Mouse (Mus musculus): ENCODE results near the gene Plet1. TPM values are rescaled to one million over a fixed set of nuclear protein-coding genes. Genes with fewer than 3 reads are reported as not detected.

The Plet1 gene
- 0.15 and 0.23 TPM in 2 replicates for polyA plus RNA-seq (2016; fragmentation: Nextera tagmentation; extraction: Ambion mirVana)

- H3K4me1 ChIP-seq: peaks cover 31% of the 10 kb centered on the region
Observed at GRCm38 (mm10) chr9:50494311-50494710, at the start of gene Plet1. Gene Plet1, plus strand, starts transcription at chr9:50494525.

GRCm38 (mm10) chr9:50449048-50449447 is 45.3 kb upstream of the Plet1 start:
- Histone ChIP-seq H3K4me1 (peaks cover 27% of the 10 kb centered on the region), H3K4me3 (no peak overlapping the region), H3K4me2 (no peak overlapping the region), H3K27ac (no peak overlapping the region), H3K27me3 (replicated peaks) (no peaks in the 10 kb centered on the region), H3K9ac (no peak overlapping the region), H3K36me3 (no peaks in the 10 kb centered on the region), H3K9me3 (replicated peaks) (no peaks in the 10 kb centered on the region)
- 66% methylated on average over 13 of the region's 13 CpGs for WGBS (ENCODE audit: insufficient replicate concordance)
- no peak for ATAC-seq

More at GRCm38 (mm10) chr9:50494311-50494710, at the start of gene Plet1:
- 66% methylated on average over 6 of the region's 6 CpGs for WGBS (ENCODE audit: insufficient replicate concordance)
- no peak within 1 kb of the TSS for H3K9ac ChIP-seq
- no peak within 1 kb of the TSS for H3K27ac ChIP-seq
- H3K27me3 ChIP-seq (replicated peaks): no peaks in the 10 kb centered on the region
- H3K36me3 ChIP-seq: no peaks in the 10 kb centered on the region
- H3K4me3 ChIP-seq: no peak within 1 kb of the TSS
- no peak for ATAC-seq
- no peaks in the 10 kb centered on the region for H3K9me3 ChIP-seq (replicated peaks)
- no peak within 1 kb of the TSS for H3K4me2 ChIP-seq

DNA sequence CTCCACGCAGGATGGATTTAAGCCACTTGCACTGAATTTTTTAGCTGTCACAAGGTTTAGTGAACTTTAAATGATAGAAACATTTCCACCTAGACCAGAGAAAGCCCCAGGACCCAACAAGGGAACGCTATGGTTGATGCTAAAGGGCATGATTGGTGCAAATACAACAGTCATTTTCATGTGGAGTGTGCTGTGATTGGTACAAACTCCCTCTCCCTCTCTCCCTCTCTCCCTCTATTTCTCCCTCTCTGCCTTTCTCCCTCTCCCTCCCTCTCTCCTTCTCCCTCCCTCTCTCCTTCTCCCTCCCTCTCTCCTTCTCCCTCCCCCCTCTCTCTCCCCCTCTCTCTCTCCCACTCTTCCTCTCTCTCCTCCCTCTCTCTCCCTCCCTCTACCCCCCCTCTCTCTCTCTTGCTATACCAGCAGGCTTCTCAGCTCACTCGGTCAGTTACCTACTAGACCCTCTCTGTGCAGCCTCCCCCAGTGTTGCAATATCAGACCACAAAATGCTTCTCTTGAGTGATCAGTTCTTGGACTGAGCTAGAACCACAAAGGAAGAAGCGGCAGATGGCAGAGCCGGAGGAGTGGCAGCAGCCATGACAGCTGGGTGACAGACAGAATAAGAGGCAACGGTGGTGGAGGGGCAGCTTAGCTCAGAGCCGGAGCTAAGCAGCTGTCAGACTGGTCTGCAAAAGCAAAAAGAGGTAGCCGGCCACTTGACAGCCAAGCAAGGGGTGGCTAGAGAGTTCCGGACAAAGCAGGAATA is 42.7 kb upstream of the Plet1 start:
- Histone ChIP-seq H3K4me1 (peaks cover 27% of the 10 kb centered on the region), H3K9me3 (replicated peaks) (no peaks in the 10 kb centered on the region), H3K36me3 (no peaks in the 10 kb centered on the region), H3K4me3 (peak overlapping the region; percentile 6), H3K27ac (peak overlapping the region; percentile 56; the same call in 1 of the 2 replicates), H3K4me2 (peak overlapping the region; percentile 62), H3K9ac (peak overlapping the region; percentile 44; the same call in 1 of the 2 replicates), H3K27me3 (replicated peaks) (no peaks in the 10 kb centered on the region)
- ATAC-seq: peak; percentile 46
- WGBS (ENCODE audit: insufficient replicate concordance): 34% methylated on average over 9 of the region's 9 CpGs

GRCm38 (mm10) chr9:50452303-50452775 is 42.0 kb upstream of the Plet1 start:
- H3K36me3 ChIP-seq: no peaks in the 10 kb centered on the region
- H3K4me2 ChIP-seq: peak overlapping the region; percentile 62
- no peaks in the 10 kb centered on the region for H3K9me3 ChIP-seq (replicated peaks)
- H3K4me1 ChIP-seq: peaks cover 27% of the 10 kb centered on the region
- peak overlapping the region; percentile 56; the same call in 1 of the 2 replicates for H3K27ac ChIP-seq
- peak; percentile 70 for ATAC-seq
- H3K9ac ChIP-seq: peak overlapping the region; percentile 44
- H3K4me3 ChIP-seq: peak overlapping the region; percentile 6
- H3K27me3 ChIP-seq (replicated peaks): no peaks in the 10 kb centered on the region
- whole genome bisulfite sequencing (ENCODE audit: insufficient replicate concordance): 7% methylated on average over 10 of the region's 10 CpGs

GRCm38 (mm10) chr9:50457596-50457995 is 36.7 kb upstream of the Plet1 start:
- no peak for ATAC-seq
- no peaks in the 10 kb centered on the region for H3K27me3 ChIP-seq (replicated peaks)
- H3K36me3 ChIP-seq: no peaks in the 10 kb centered on the region
- no peak overlapping the region for H3K27ac ChIP-seq
- H3K9ac ChIP-seq: no peak overlapping the region
- no peak overlapping the region for H3K4me3 ChIP-seq
- H3K4me1 ChIP-seq: peaks cover 5% of the 10 kb centered on the region
- no peak overlapping the region for H3K4me2 ChIP-seq
- WGBS (ENCODE audit: insufficient replicate concordance): 82% methylated on average over 7 of the region's 7 CpGs
- no peaks in the 10 kb centered on the region for H3K9me3 ChIP-seq (replicated peaks)

DNA sequence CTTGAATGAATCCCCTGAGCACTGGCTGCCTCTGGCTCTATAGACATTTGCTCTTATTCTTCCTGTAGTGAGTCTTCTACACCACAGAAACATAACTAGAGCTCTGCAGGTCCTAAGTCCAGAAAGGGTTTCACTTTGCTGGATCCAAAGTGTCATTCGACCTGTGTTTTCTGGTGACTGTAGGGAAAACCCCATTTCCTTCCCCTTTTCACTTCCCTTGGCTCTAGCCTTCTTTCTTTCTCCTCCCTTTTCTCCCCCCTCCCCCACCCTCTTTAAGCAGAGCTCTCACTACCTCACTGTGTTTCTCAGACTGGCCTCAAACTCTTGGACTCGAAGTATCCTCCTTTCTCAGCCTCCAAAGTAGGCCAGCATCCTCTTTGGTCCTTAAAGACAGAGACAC is 34.8 kb upstream of the Plet1 start:
- H3K4me2 ChIP-seq: no peak overlapping the region
- no peaks in the 10 kb centered on the region for H3K27me3 ChIP-seq (replicated peaks)
- H3K9me3 ChIP-seq (replicated peaks): no peaks in the 10 kb centered on the region
- H3K4me1 ChIP-seq: peaks cover 11% of the 10 kb centered on the region
- no peak for ATAC-seq
- no peaks in the 10 kb centered on the region for H3K36me3 ChIP-seq
- H3K27ac ChIP-seq: no peak overlapping the region
- no peak overlapping the region for H3K4me3 ChIP-seq
- WGBS (ENCODE audit: insufficient replicate concordance): 24% methylated on average over 2 of the region's 2 CpGs
- no peak overlapping the region for H3K9ac ChIP-seq

DNA sequence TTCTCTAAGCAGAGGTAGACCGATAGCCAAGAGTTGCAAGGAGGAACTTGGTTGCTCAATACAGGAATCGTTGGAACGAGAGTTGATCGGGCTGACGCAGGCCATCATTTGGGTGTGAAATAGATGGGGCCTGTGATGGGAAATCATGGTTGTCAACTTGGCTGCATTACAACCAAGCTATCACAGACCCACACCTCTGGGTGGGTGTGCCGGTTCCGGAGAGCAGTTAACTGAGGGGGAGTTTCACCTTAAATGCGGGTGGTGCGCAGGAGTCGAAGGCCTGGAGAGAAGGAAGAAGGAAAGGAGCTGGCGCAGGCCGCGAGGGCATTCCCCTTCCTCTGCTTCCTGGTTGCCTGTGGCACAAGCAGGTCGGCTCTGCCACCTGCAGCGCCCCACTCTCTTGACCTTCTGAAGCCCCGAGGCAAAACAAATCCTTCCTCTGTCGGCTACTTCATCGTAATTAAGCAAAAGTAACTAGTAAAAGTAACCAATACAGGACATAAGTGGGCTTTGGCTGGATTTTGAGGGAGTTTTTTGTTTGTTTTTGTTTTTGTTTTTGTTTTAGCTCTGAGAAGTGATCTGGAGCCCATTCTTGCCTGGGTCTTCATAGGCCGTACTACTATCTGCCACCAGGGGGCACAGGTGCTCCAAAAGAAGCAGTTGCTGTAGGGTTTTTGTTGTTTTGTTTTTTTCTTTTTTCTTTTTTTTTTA is 31.7 kb upstream of the Plet1 start:
- Histone ChIP-seq H3K4me2 (peak overlapping the region; percentile 55), H3K9ac (peak overlapping the region; percentile 46), H3K36me3 (no peaks in the 10 kb centered on the region), H3K9me3 (replicated peaks) (no peaks in the 10 kb centered on the region), H3K27me3 (replicated peaks) (no peaks in the 10 kb centered on the region), H3K4me3 (peak overlapping the region; percentile 32), H3K27ac (no peak overlapping the region), H3K4me1 (peaks cover 11% of the 10 kb centered on the region)
- WGBS (ENCODE audit: insufficient replicate concordance): 34% methylated on average over 19 of the region's 19 CpGs
- no peak for ATAC-seq

- Histone ChIP-seq H3K4me3 (no peak overlapping the region), H3K36me3 (no peaks in the 10 kb centered on the region), H3K9me3 (replicated peaks) (no peaks in the 10 kb centered on the region), H3K4me1 (peaks cover 11% of the 10 kb centered on the region), H3K4me2 (peak overlapping the region; percentile 55), H3K9ac (no peak overlapping the region), H3K27me3 (replicated peaks) (no peaks in the 10 kb centered on the region), H3K27ac (no peak overlapping the region)
- ATAC-seq: no peak
- WGBS (ENCODE audit: insufficient replicate concordance): 29% methylated on average over 4 of the region's 4 CpGs
Observed at GRCm38 (mm10) chr9:50463205-50463508, 31.2 kb upstream of the Plet1 start.

GRCm38 (mm10) chr9:50470377-50471100 is 23.8 kb upstream of the Plet1 start:
- no peak for ATAC-seq
- H3K4me2 ChIP-seq: 0 out of 2 replicates have a peak overlapping the region, but pooled peaks have one; percentile 3
- no peaks in the 10 kb centered on the region for H3K36me3 ChIP-seq
- no peaks in the 10 kb centered on the region for H3K9me3 ChIP-seq (replicated peaks)
- H3K4me3 ChIP-seq: no peak overlapping the region
- 0 out of 2 replicates have a peak, but pooled peaks cover 3% of the 10 kb centered on the region for H3K27me3 ChIP-seq (replicated peaks)
- peaks cover 17% of the 10 kb centered on the region for H3K4me1 ChIP-seq
- H3K27ac ChIP-seq: no peak overlapping the region
- WGBS (ENCODE audit: insufficient replicate concordance): 25% methylated on average over 5 of the region's 5 CpGs
- no peak overlapping the region for H3K9ac ChIP-seq

GRCm38 (mm10) chr9:50471181-50471901 is 23.0 kb upstream of the Plet1 start:
- no peak for ATAC-seq
- Histone ChIP-seq H3K9me3 (replicated peaks) (no peaks in the 10 kb centered on the region), H3K27ac (no peak overlapping the region), H3K36me3 (no peaks in the 10 kb centered on the region), H3K4me3 (no peak overlapping the region), H3K9ac (no peak overlapping the region), H3K4me2 (peak overlapping the region; percentile 3; the same call in 1 of the 2 replicates), H3K27me3 (replicated peaks) (0 out of 2 replicates have a peak, but pooled peaks cover 3% of the 10 kb centered on the region), H3K4me1 (peaks cover 17% of the 10 kb centered on the region)
- WGBS (ENCODE audit: insufficient replicate concordance): 30% methylated on average over 13 of the region's 13 CpGs

GRCm38 (mm10) chr9:50475318-50475717 is 19.0 kb upstream of the Plet1 start:
- H3K27me3 ChIP-seq (replicated peaks): peaks cover 3% of the 10 kb centered on the region; the same call in 1 of the 2 replicates
- ATAC-seq: no peak
- no peaks in the 10 kb centered on the region for H3K9me3 ChIP-seq (replicated peaks)
- no peak overlapping the region for H3K4me2 ChIP-seq
- 69% methylated on average over 7 of the region's 7 CpGs for WGBS (ENCODE audit: insufficient replicate concordance)
- no peak overlapping the region for H3K4me3 ChIP-seq
- H3K36me3 ChIP-seq: no peaks in the 10 kb centered on the region
- no peak overlapping the region for H3K27ac ChIP-seq
- no peak overlapping the region for H3K9ac ChIP-seq
- peaks cover 22% of the 10 kb centered on the region for H3K4me1 ChIP-seq
